Mouse (Mus musculus) stomach, embryonic 14.5 days (tissue): ENCODE data around the gene Mllt1. TPM values are rescaled to one million over a fixed set of nuclear protein-coding genes. Genes with fewer than 3 reads are reported as not detected.
A peak's percentile ranks its signal among the peaks of the same experiment; 100 is the strongest.

Source experiments
- ATAC-seq: fragments of 200-750 bp; cut with Nextera tagmentation; 2 replicates; pipeline ENCODE4 v1.8.0; 2017; ENCODE audit warnings: low read depth, moderate TSS enrichment; ENCODE audit not compliant: insufficient number of reproducible peaks, insufficient read depth, low FRiP score
- H3K27ac ChIP-seq: fragments of 300-500 bp; sonication (generic); 2 replicates; pipeline ENCODE4 v1.5.1; 2014; ENCODE audit warnings: mild to moderate bottlenecking, low read length, moderate library complexity, mixed read lengths
- H3K27me3 ChIP-seq: fragments of 300-500 bp; sonication (generic); 2 replicates; pipeline ENCODE4 v1.6.1; 2014; ENCODE audit warnings: low read length, control low read depth, mixed read lengths; ENCODE audit not compliant: control insufficient read depth, insufficient read depth
- H3K36me3 ChIP-seq: fragments of 300-500 bp; sonication (generic); 2 replicates; pipeline ENCODE4 v1.6.1; 2014; ENCODE audit warnings: mild to moderate bottlenecking, control low read depth, low read length, moderate library complexity, mixed read lengths; ENCODE audit not compliant: control insufficient read depth, insufficient read depth
- H3K4me1 ChIP-seq: fragments of 300-500 bp; sonication (generic); 2 replicates; pipeline ENCODE4 v1.6.1; 2014; ENCODE audit warnings: low read length, control low read depth, mixed read lengths; ENCODE audit not compliant: control insufficient read depth, insufficient read depth
- H3K4me2 ChIP-seq: fragments of 300-500 bp; sonication (generic); replicated peaks from 2 replicates; pipeline ENCODE4 v1.6.1; 2014; ENCODE audit warnings: low read depth, low read length, control low read depth
- H3K4me3 ChIP-seq: fragments of 300-500 bp; sonication (generic); 2 replicates; pipeline ENCODE4 v1.5.1; 2014; ENCODE audit warnings: low read depth, low read length, control low read depth
- H3K9ac ChIP-seq: fragments of 300-500 bp; sonication (generic); replicated peaks from 2 replicates; pipeline ENCODE4 v1.6.1; 2014; ENCODE audit warnings: low read depth, mild to moderate bottlenecking, control low read depth, low read length, moderate library complexity, mixed read lengths
- H3K9me3 ChIP-seq: fragments of 300-500 bp; sonication (generic); 2 replicates; pipeline ENCODE4 v1.6.1; 2016; ENCODE audit warnings: low read depth, low read length, control low read depth; ENCODE audit not compliant: control insufficient read depth
- WGBS: fragments of 180-500 bp; shearing (Covaris S2); extraction: QIAGEN DNeasy Blood & Tissue Kit; methylation state at CpG from one replicate; pipeline ENCODE4 v1.1.7; 2014; 5-methylcytosine and 5-hydroxymethylcytosine counted together
- polyA plus RNA-seq: library from polyadenylated mRNA; unstranded; fragments of >200 nt; fragmentation: Nextera tagmentation; extraction: Ambion mirVana; gene quantifications from 2 replicates; pipeline ENCODE4 v1.2.1, GENCODE M21; 2014

Mllt1 gene
- polyA plus RNA-seq, 1 experiment from 2014 or later, result 26.8 TPM

DNA sequence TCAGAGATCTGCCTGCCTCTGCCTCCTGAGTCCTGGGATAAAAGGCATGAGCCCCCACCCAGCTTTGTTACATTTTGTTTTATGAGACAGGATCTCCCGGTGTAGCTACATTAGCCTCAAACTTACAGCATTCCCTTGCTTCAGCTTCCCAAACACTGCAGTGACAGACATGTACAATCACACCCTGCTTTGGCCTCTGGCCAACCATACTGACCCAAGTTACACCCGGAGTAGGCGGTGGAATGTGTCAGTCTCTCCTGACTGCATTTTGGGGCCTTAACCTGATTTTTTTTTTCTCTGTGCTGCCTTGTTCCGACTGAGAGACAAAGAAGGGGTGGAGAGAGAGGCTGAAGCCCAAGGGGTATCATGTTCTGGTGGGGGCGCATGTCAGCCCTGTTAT is 50.9 kb downstream of the Mllt1 start:
- no peak for ATAC-seq
- Histone ChIP-seq H3K4me2 (no peak overlapping the region), H3K27me3 (no peaks in the 10 kb centered on the region), H3K9ac (no peak overlapping the region), H3K36me3 (no peaks in the 10 kb centered on the region), H3K27ac (no peak overlapping the region), H3K4me3 (no peak overlapping the region), H3K4me1 (no peaks in the 10 kb centered on the region), H3K9me3 (peaks cover 4% of the 10 kb centered on the region; the same call in 1 of the 2 replicates)
- WGBS, result 71% methylated on average over 5 of the region's 5 CpGs

DNA sequence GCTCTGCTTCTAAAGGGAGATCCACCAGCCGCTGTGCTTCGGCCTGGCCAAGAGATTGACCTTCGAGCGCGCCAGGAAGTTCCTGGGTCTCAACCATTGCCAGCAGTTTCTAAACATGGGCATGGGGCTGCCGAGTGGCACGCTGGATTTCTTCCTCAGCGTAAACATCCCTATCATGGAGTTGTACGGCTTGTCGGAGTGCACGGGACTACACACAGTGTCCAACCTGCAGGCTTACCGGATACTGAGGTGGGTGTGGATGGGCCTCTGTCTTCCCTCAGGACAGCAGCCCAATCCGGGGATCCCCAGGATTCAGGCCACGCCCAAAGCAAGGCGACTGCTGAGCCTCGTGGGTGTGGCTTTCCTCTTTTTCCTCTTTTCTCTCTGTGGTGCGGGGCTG is 51.6 kb downstream of the Mllt1 start:
- H3K36me3 ChIP-seq, result no peaks in the 10 kb centered on the region
- WGBS, result 41% methylated on average over 17 of the region's 17 CpGs
- peak overlapping the region; percentile 22; the same call in 1 of the 2 replicates for H3K4me2 ChIP-seq
- peaks cover 4% of the 10 kb centered on the region; the same call in 1 of the 2 replicates for H3K9me3 ChIP-seq
- no peak for ATAC-seq
- H3K27ac ChIP-seq, result no peak overlapping the region
- no peaks in the 10 kb centered on the region for H3K4me1 ChIP-seq
- no peak overlapping the region for H3K9ac ChIP-seq
- no peak overlapping the region for H3K4me3 ChIP-seq
- no peaks in the 10 kb centered on the region for H3K27me3 ChIP-seq

DNA sequence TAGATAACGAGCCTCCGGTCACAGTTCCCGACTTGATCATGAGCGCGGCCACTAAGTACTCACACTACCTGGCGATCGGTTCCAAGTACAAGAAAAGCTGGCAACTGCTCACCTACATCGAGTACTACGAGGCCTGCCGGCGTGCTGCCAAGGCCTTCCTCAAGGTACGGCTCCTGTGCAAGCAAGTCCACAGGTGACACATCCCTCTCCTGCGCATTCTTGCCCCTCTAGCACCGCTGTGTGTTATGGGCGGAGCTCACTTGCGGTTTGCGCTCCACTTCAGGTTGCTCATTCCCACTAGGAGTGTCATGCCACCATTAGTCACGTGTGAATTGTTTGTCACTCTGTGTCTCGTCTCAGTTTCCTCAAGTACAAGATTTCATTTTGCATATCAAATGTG is 57.8 kb downstream of the Mllt1 start:
- no peak for ATAC-seq
- H3K4me3 ChIP-seq, result no peak overlapping the region
- no peaks in the 10 kb centered on the region for H3K4me1 ChIP-seq
- no peaks in the 10 kb centered on the region for H3K36me3 ChIP-seq
- H3K27ac ChIP-seq, result no peak overlapping the region
- WGBS, result 87% methylated on average over 19 of the region's 19 CpGs
- no peak overlapping the region for H3K9ac ChIP-seq
- H3K27me3 ChIP-seq, result no peaks in the 10 kb centered on the region
- H3K9me3 ChIP-seq, result no peaks in the 10 kb centered on the region
- no peak overlapping the region for H3K4me2 ChIP-seq

DNA sequence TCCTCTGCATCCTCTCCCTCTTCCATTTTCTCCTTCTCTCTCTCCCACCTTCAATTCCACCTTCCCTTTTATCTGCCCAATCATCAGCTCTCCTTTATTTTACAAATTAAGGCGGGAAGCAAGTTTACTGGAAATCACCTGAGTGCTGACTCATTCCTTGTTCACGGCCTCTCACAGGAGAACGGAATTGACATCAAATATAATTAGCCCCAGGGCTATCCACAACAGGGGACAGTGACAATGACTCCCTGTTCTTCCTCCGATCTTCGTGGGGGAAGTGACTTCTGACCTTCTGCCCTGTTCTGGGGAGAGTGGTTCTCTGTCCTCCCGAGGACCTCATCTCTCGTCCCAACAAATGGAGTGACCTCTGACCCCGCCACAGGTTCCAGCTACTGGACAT is 58.2 kb downstream of the Mllt1 start:
- Histone ChIP-seq H3K9me3 (no peaks in the 10 kb centered on the region), H3K36me3 (no peaks in the 10 kb centered on the region)

DNA sequence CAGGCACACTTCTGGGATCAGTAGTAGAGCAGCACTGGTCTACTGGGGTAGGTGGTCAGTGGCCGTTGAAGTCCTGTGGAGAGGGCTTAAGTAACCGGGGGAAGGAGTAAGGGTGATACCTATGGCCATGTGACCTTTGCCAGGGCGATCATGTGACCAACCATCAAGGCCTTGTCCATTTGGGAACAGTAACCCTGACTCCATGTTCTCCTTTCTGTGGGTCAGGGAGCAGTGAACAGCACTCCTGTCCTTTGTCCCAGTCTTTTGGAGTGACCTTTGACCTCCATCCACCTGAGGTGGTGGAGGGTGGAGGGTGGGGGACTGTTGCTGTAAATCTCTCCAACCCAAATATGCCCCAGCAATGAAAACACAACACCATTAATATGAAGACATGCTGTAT is 58.8 kb downstream of the Mllt1 start:
- Histone ChIP-seq H3K27ac (no peak overlapping the region), H3K4me3 (no peak overlapping the region)
- WGBS, result 81% methylated on average over 3 of the region's 3 CpGs

More for the DNA sequence above, 58.2 kb downstream of the Mllt1 start:
- Histone ChIP-seq H3K4me3 (no peak overlapping the region), H3K27ac (no peak overlapping the region), H3K4me2 (no peak overlapping the region), H3K27me3 (no peaks in the 10 kb centered on the region), H3K9ac (no peak overlapping the region), H3K4me1 (no peaks in the 10 kb centered on the region)
- 54% methylated on average over 8 of the region's 8 CpGs for WGBS
- ATAC-seq, result no peak

DNA sequence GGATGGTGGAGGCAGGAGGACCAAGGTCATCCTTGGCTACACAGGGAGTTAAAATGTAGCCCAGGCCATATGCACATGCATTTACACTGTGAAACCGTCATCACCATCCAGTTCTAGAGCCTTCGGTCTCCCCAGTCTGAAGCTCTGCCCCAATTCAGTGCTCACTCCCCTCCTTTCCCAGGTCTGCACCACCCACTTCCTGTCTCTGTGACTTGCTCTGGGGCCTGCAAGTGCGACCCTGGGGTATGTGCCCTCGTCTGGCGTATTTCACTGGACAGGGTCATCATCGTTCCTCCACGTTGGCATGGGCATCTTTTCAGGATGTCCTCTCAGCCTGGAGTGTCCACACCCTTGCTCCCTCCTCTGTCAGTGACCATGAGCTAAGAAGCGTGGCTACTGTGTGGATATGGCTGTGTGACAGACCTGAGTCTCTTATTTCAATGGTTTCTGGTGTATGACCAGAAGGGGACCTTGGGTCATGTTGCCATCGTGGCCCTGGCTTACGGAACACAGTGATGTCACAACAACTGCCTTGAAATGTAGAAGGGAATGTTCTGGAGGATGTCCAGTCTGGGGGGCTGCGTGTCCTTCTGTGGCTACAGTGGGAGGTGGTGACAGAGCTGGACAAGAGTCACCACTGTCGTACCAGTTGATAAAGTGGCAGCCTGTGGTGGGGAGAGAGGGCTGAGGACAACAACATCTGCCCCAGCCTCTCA is 60.1 kb downstream of the Mllt1 start, which contains the start of gene 1700061G19Rik:
Gene 1700061G19Rik, plus strand, starts transcription at position 542 of the 716 bp plus-strand sequence.
- Histone ChIP-seq H3K4me1 (no peaks in the 10 kb centered on the region), H3K4me2 (no peak within 1 kb of the TSS), H3K9ac (no peak within 1 kb of the TSS), H3K27ac (no peak within 1 kb of the TSS), H3K4me3 (no peak within 1 kb of the TSS), H3K27me3 (no peaks in the 10 kb centered on the region), H3K9me3 (no peaks in the 10 kb centered on the region), H3K36me3 (no peaks in the 10 kb centered on the region)
- ATAC-seq, result no peak
- 80% methylated on average over 12 of the region's 12 CpGs for WGBS

More for the DNA sequence above, 58.8 kb downstream of the Mllt1 start:
- Histone ChIP-seq H3K9me3 (no peaks in the 10 kb centered on the region), H3K4me2 (no peak overlapping the region), H3K4me1 (no peaks in the 10 kb centered on the region), H3K27me3 (no peaks in the 10 kb centered on the region), H3K9ac (no peak overlapping the region), H3K36me3 (no peaks in the 10 kb centered on the region)
- ATAC-seq, result no peak

DNA sequence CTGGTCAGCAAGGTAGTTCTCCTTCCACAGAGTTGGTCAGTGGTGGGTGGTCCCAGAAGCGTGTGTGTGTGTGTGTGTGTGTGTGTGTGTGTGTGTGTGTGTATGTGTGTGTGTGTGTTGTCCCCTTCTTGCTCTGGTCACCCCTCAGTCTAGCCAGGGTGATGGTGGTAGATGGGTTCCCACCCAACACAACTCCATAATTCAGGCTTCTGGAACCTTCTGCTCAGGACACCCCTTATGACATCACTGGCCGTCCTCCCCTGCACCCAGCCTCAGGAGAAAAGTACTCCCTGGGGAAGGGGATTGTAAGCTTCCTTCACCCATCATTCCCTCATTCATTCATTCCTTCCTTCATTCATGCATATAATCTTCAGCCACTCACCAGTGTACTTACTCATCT is 61.0 kb downstream of the Mllt1 start, which contains the start of gene Acsbg2:
Gene Acsbg2, minus strand, starts transcription at position 211 of the 400 bp plus-strand sequence.
- Histone ChIP-seq H3K27ac (no peak within 1 kb of the TSS), H3K9me3 (no peaks in the 10 kb centered on the region), H3K27me3 (no peaks in the 10 kb centered on the region), H3K4me2 (no peak within 1 kb of the TSS), H3K4me3 (no peak within 1 kb of the TSS), H3K9ac (no peak within 1 kb of the TSS), H3K36me3 (no peaks in the 10 kb centered on the region), H3K4me1 (no peaks in the 10 kb centered on the region)
- no peak for ATAC-seq
- 90% methylated on average over 2 of the region's 2 CpGs for WGBS

DNA sequence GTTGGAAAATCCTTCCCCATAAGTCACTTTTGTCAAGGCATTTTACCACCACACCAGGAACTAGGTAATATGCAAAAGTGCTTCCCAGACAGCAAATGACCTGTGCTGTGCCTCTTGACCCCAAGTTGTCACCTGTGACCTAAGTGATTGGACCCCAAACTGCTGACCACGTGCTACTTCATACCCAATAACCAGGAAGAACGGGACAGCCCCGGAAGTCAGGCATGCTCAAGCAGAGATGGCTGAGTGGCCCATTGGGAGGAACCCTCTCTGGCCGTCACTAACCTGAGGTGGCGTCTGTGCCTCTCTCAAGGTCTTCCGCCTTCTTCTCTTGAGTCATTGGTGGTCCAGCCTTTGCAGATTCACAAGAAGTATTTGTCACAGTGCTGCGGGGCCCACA is 62.7 kb downstream of the Mllt1 start:
- H3K9ac ChIP-seq, result no peak overlapping the region
- H3K4me1 ChIP-seq, result no peaks in the 10 kb centered on the region
- WGBS, result 74% methylated on average over 7 of the region's 7 CpGs
- no peak overlapping the region for H3K4me2 ChIP-seq
- no peak for ATAC-seq
- H3K27ac ChIP-seq, result no peak overlapping the region
- no peaks in the 10 kb centered on the region for H3K36me3 ChIP-seq
- H3K9me3 ChIP-seq, result no peaks in the 10 kb centered on the region
- no peak overlapping the region for H3K4me3 ChIP-seq
- no peaks in the 10 kb centered on the region for H3K27me3 ChIP-seq

DNA sequence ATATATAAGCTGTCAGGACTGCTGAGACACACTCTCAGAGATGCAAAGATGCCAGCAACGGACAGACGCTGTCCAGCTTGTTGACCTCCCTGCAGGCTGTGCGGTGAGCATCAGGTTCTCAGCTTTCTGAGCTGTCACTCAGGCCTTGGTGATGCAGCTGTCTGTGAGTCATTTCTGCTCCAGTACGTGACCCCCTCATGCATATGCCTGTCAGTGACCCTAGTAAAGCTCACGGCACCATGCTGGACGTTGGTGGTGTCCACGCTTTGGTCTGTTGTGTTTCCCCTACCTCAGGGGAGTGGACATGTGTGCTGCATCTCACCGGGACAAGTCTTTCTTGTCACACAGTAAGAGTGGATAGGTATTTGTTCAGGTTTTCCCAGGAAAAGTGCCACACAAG is 63.4 kb downstream of the Mllt1 start:
- Histone ChIP-seq H3K4me3 (no peak overlapping the region), H3K27me3 (no peaks in the 10 kb centered on the region), H3K27ac (no peak overlapping the region), H3K4me2 (no peak overlapping the region), H3K36me3 (no peaks in the 10 kb centered on the region), H3K9ac (no peak overlapping the region), H3K4me1 (no peaks in the 10 kb centered on the region), H3K9me3 (0 out of 2 replicates have a peak, but pooled peaks cover 7% of the 10 kb centered on the region)
- 63% methylated on average over 8 of the region's 8 CpGs for WGBS
- ATAC-seq, result no peak
